Mouse (Mus musculus) kidney, embryonic 14.5 days (tissue): ENCODE data around the gene C1ql3. TPM values are rescaled to one million over a fixed set of nuclear protein-coding genes. Genes with fewer than 3 reads are reported as not detected.

Experiments used
- ATAC-seq: fragments of 200-750 bp; cut with Nextera tagmentation; 2 replicates; pipeline ENCODE4 v1.8.0; 2017; ENCODE audit warnings: moderate number of reproducible peaks, mild to moderate bottlenecking, moderate TSS enrichment, moderate library complexity; ENCODE audit not compliant: low FRiP score, low TSS enrichment
- H3K27ac ChIP-seq: fragments of 300-500 bp; sonication (generic); 2 replicates; pipeline ENCODE4 v1.5.1; 2014; ENCODE audit warnings: low read depth, mild to moderate bottlenecking, low read length, moderate library complexity, mixed read lengths
- H3K27me3 ChIP-seq: fragments of 300-500 bp; sonication (generic); 2 replicates; pipeline ENCODE4 v1.6.1; 2014; ENCODE audit warnings: mild to moderate bottlenecking, low read length; ENCODE audit not compliant: control insufficient read depth, insufficient read depth
- H3K36me3 ChIP-seq: fragments of 300-500 bp; sonication (generic); 2 replicates; pipeline ENCODE4 v1.6.1; 2014; ENCODE audit warnings: low read length, mixed read lengths; ENCODE audit not compliant: control insufficient read depth, insufficient read depth
- H3K4me1 ChIP-seq: fragments of 300-500 bp; sonication (generic); 2 replicates; pipeline ENCODE4 v1.6.1; 2014; ENCODE audit warnings: low read length, mixed read lengths; ENCODE audit not compliant: control insufficient read depth, insufficient read depth
- H3K4me2 ChIP-seq: fragments of 300-500 bp; sonication (generic); replicated peaks from 2 replicates; pipeline ENCODE4 v1.6.1; 2014; ENCODE audit warnings: low read depth, mild to moderate bottlenecking, low read length
- H3K4me3 ChIP-seq: fragments of 300-500 bp; sonication (generic); 2 replicates; pipeline ENCODE4 v1.5.1; 2014; ENCODE audit warnings: mild to moderate bottlenecking, low read length
- H3K9ac ChIP-seq: fragments of 300-500 bp; sonication (generic); 2 replicates; pipeline ENCODE4 v1.6.1; 2014; ENCODE audit warnings: low read depth, mild to moderate bottlenecking, low read length, moderate library complexity
- H3K9me3 ChIP-seq: fragments of 300-500 bp; sonication (generic); 2 replicates; pipeline ENCODE4 v1.6.1; 2016; ENCODE audit warnings: low read length; ENCODE audit not compliant: control insufficient read depth
- WGBS: fragments of 180-500 bp; shearing (Covaris S2); extraction: QIAGEN DNeasy Blood & Tissue Kit; methylation state at CpG from one replicate; pipeline ENCODE4 v1.1.7; 2014; 5-methylcytosine and 5-hydroxymethylcytosine counted together
- polyA plus RNA-seq: library from polyadenylated mRNA; unstranded; fragments of >200 nt; fragmentation: Nextera tagmentation; extraction: Ambion mirVana; gene quantifications from 2 replicates; pipeline ENCODE4 v1.2.1, GENCODE M21; 2014

The C1ql3 gene
- polyA plus RNA-seq: 0.64 and 0.92 TPM in 2 replicates

DNA sequence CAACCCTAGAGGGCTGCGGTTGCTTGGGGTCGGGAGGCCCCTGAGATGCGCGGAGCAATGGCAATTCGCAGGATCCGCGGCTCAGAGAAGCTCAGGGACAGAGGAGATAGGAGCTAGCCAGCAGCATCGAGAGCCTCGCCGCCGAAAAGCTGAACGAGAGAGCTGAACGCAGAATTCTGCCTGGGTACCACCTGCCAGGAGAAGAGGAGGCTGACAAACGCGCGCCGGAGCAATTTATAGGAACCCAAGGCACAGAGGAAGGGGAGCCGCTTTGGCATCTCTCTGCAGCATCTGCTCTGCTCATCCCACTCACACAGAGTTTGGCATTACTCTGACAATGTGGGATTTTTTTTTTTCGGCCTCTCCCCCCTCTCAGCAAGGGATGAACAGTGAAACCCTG lies at the start of gene C1ql3:
TSS of gene C1ql3 (minus strand) at position 335 of the 400 bp plus-strand sequence.
- H3K36me3 ChIP-seq: no peaks in the 10 kb centered on the region
- H3K27me3 ChIP-seq: peaks cover 47% of the 10 kb centered on the region
- H3K9me3 ChIP-seq: no peaks in the 10 kb centered on the region
- ATAC-seq: no peak
- peak within 1 kb of the TSS; percentile 51 for H3K9ac ChIP-seq
- WGBS: 1% methylated on average over 19 of the region's 19 CpGs
- peak within 1 kb of the TSS; percentile 96 for H3K4me2 ChIP-seq
- peak within 1 kb of the TSS; percentile 53 for H3K4me3 ChIP-seq
- H3K27ac ChIP-seq: no peak within 1 kb of the TSS
- peaks cover 14% of the 10 kb centered on the region for H3K4me1 ChIP-seq

DNA sequence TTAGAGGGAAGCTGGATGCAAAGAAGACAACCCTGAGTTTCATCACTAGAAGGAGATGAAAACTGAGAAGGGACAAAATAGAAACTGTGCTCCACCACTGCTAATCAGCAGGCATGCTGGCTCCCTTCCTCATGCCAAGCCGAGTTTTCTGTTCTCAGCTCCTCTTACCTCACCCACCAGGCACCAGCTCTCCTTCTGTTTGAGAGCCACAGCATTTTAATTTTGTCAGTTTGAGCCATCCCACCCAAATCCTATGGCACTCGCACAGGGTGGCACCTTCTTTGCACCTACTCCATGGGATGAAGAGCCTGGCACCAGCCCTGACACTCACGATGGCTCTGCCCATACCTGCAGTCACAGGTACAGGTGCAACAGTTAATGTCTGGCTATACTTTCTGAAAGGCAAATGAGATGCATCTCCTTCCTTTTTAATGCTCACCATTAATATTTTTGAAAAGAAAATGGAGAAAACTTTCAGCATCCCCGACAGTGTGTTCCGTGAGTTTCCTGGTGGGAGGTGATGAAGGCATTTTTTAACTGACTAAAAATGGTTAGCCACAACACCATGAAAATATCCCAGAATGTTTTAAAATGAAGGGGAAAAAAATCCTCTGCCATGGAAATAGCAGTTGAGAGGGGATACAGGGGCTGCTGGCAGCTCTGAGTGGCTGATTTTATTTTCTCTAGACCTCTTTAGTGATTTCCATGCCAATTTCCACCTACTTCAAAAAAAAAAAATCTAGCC lies 49.0 kb upstream of the C1ql3 start:
- Histone ChIP-seq H3K27me3 (no peaks in the 10 kb centered on the region), H3K4me1 (no peaks in the 10 kb centered on the region), H3K4me3 (no peak overlapping the region), H3K9me3 (no peaks in the 10 kb centered on the region), H3K9ac (no peak overlapping the region), H3K4me2 (no peak overlapping the region), H3K36me3 (no peaks in the 10 kb centered on the region), H3K27ac (no peak overlapping the region)
- no peak for ATAC-seq
- 93% methylated on average over 5 of the region's 5 CpGs for WGBS

DNA sequence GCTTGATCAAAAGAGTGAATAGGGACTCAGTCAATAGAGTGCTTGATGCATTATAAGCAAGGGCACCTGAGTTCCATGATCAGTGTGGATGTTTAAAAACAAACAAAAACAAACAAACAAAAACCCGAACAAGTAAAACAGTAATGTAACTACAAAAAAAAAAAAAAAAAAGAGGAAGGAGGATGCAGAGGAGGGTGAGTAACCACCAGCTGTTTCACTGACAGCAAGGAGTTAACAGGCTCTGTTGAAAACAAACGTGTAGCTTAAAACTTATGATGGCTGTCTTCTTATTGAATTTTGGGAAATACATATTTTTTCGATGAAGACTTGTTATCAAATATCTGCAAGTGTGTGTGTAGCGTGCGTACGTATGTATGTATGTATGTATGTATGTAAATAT lies 37.0 kb upstream of the C1ql3 start:
- Histone ChIP-seq H3K9me3 (no peaks in the 10 kb centered on the region), H3K4me3 (no peak overlapping the region), H3K27ac (no peak overlapping the region), H3K36me3 (no peaks in the 10 kb centered on the region), H3K4me1 (no peaks in the 10 kb centered on the region), H3K4me2 (no peak overlapping the region), H3K9ac (no peak overlapping the region), H3K27me3 (no peaks in the 10 kb centered on the region)
- 89% methylated on average over 6 of the region's 6 CpGs for WGBS
- no peak for ATAC-seq

DNA sequence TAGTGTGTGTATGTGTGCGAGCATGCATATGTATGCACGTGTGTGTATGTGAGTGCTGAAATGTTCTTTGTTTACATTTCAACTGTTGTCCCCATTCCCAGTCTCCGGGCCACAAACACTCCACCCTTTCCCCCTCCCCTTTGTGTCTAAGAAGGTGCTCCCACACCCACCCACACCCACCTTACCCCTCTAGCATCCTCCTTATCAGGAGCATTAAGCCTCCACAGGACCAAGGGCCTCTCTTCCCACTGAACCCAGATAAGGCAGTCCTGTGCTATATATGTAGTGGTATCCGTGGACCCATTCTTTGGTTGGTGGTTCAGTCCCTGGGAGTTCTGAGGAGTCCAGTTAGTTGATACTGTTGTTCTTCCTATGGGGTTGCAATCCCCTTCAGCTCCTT lies 32.9 kb upstream of the C1ql3 start:
- Histone ChIP-seq H3K4me2 (no peak overlapping the region), H3K4me3 (no peak overlapping the region), H3K9ac (no peak overlapping the region), H3K27me3 (no peaks in the 10 kb centered on the region), H3K36me3 (no peaks in the 10 kb centered on the region), H3K4me1 (no peaks in the 10 kb centered on the region), H3K9me3 (no peaks in the 10 kb centered on the region), H3K27ac (no peak overlapping the region)
- 90% methylated on average over 4 of the region's 4 CpGs for WGBS
- ATAC-seq: no peak

DNA sequence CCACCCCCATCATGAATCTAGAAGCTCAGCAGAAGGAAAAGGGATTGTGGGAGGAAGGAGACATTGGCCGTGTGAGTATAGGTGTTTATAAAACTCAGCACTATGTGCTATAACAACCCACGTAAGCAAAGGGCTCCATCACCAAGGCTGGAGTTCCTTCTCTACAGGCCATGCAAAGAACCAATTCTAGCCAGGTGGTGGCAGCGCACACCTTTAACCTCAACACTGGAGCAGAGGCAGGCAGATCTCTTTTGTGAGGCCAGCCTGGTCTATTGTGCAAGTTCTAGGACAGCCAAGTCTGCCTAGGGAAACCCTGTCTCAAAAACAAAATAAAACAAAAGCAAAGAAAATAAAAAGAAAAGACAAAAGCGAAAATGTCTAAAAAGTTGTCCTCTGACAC lies 28.2 kb upstream of the C1ql3 start:
- Histone ChIP-seq H3K27me3 (no peaks in the 10 kb centered on the region), H3K9me3 (no peaks in the 10 kb centered on the region), H3K4me1 (no peaks in the 10 kb centered on the region), H3K4me2 (no peak overlapping the region), H3K36me3 (no peaks in the 10 kb centered on the region), H3K27ac (no peak overlapping the region), H3K9ac (no peak overlapping the region), H3K4me3 (no peak overlapping the region)
- ATAC-seq: no peak
- 90% methylated on average over 4 of the region's 4 CpGs for WGBS

DNA sequence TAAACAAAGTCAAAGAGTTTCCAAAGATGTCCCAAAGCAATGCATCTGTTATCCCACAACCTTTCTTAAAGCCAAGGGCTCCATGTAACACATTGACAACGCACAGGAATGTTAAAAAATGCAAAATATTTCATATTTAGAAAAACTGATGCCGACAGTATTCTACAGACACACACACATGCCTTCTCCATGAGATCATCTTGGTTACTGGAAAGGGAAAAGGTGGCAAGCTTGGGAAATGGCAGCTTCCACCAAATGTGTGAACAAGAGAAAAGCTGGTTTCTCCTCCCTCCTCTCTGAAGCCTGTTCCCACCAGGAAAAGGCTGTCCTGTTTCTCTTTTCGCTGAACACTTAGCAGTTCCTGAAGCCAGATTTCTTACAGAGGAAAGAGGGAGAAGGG lies 27.2 kb upstream of the C1ql3 start:
- 74% methylated on average over 3 of the region's 3 CpGs for WGBS
- no peak for ATAC-seq

DNA sequence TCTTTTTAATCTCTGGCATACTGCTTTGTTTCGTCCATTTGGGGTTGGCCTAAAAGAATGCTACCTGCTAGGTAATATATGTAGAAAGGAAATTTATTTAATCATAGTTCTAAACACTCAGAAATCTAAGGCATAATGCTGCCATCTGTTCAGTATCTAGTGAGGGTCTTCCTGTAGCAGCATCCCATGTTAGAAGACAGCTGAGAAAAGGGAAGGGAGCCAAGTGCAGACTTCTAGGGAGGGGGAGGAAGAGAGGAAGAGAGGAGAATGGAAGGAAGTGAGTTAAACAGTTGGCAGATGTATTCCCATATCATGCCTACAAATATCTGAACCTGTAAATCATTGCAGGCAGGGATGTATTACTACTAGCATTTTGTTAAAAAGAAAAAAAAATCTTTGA lies 7.3 kb upstream of the C1ql3 start:
- no peak overlapping the region for H3K4me2 ChIP-seq
- ATAC-seq: no peak
- H3K4me3 ChIP-seq: no peak overlapping the region
- no peaks in the 10 kb centered on the region for H3K4me1 ChIP-seq
- no peaks in the 10 kb centered on the region for H3K9me3 ChIP-seq
- WGBS: 84% methylated on average over 1 of the region's 1 CpGs
- no peak overlapping the region for H3K27ac ChIP-seq
- H3K9ac ChIP-seq: no peak overlapping the region
- no peaks in the 10 kb centered on the region for H3K36me3 ChIP-seq
- 0 out of 2 replicates have a peak, but pooled peaks cover under 1% of the 10 kb centered on the region for H3K27me3 ChIP-seq

More for the DNA sequence above, 27.2 kb upstream of the C1ql3 start:
- no peaks in the 10 kb centered on the region for H3K36me3 ChIP-seq
- no peak overlapping the region for H3K27ac ChIP-seq
- no peak overlapping the region for H3K4me3 ChIP-seq
- H3K9ac ChIP-seq: no peak overlapping the region
- no peaks in the 10 kb centered on the region for H3K9me3 ChIP-seq
- H3K4me2 ChIP-seq: no peak overlapping the region
- H3K4me1 ChIP-seq: no peaks in the 10 kb centered on the region
- H3K27me3 ChIP-seq: no peaks in the 10 kb centered on the region

DNA sequence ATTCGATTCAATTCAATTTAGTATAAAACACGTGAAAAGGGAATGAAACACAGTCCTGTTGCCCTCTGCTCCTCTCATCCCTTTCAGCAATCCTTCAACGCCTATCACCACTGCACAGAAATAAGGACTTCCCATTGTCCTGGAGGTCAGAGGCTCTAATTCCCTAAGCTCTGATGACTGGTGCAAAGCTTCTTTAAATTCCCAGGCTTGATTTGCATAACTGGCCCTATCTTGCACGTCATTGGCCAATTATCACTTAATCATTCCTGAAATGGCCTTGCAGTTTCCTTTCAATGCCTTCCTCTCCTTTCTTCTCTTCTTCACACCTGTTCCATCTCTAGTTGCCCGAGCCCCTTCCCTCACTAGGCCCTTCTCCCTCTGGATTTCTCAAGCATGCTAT lies 6.8 kb upstream of the C1ql3 start:
- Histone ChIP-seq H3K27me3 (peaks cover 5% of the 10 kb centered on the region; the same call in 1 of the 2 replicates), H3K4me3 (no peak overlapping the region), H3K36me3 (no peaks in the 10 kb centered on the region), H3K9ac (no peak overlapping the region), H3K27ac (no peak overlapping the region), H3K4me2 (no peak overlapping the region), H3K9me3 (no peaks in the 10 kb centered on the region), H3K4me1 (no peaks in the 10 kb centered on the region)
- 42% methylated on average over 5 of the region's 5 CpGs for WGBS
- no peak for ATAC-seq

DNA sequence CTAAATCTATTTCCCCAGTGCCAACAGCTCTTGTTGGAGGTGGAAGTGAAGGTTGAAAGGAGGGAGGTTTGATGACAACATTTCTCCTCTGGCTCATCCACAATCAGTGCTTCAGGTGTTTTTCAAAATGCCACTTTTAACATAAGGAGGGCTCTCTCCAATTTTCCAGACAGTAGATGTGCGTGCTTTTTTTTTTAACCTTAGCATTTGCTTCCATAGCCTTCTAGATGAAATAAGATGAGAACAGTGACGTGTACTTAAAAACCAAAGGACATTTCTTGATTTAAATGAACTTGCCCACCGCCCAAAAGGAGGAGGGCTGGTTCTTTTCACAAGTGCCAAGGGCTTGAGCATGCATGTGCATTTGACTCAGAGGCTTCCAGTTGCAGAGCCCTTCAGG lies 367 bp upstream of the C1ql3 start:
- H3K27me3 ChIP-seq: peaks cover 47% of the 10 kb centered on the region

More for the DNA sequence above, 367 bp upstream of the C1ql3 start:
- no peak for ATAC-seq
- Histone ChIP-seq H3K4me1 (peaks cover 14% of the 10 kb centered on the region), H3K9ac (no peak overlapping the region), H3K27ac (no peak overlapping the region), H3K36me3 (no peaks in the 10 kb centered on the region), H3K4me2 (no peak overlapping the region), H3K9me3 (no peaks in the 10 kb centered on the region), H3K4me3 (no peak overlapping the region; the same call in 1 of the 2 replicates)
- WGBS: 37% methylated on average over 3 of the region's 3 CpGs
